Mouse (Mus musculus): ENCODE measurements around the gene Pex11g. TPM values are rescaled to one million over a fixed set of nuclear protein-coding genes. Genes with fewer than 3 reads are reported as not detected.

Gene Pex11g
- polyA plus RNA-seq, 1 experiment from 2014 or later, result 9.7 TPM

DNA sequence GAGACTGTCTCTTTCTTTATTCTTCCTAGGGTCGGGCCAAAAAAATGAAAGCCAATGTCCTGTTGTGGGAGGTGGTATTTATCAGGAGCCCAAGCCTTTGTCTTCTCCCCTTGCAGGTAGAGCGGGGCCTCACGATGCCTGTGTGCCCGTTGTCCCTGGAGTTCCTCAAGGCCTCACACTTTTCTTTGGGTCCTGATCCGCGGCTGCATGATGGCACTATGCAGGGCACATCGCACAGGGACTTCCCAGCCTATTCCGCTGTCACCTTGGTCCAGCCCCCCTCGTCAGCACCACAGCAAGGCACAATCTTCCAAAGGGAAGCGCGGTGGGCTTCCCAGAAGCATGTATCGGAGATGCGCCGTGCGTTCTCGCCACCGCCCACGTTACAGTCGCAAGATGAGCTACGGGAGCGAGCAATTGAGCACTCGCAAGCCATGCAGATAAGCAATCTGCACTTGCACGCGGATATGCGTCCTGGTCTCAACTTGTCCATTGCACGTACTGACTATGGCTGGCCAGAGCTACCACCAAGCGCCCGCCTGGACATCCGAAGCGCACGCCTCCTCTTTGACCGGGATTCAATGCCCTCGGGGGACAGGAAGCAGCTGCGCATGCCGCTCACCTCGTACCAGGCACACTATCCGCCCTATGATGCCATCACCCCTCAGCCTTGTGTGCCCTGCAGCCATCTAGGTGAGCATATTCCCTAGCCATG is 8.4 kb upstream of the Pex11g start:
- Histone ChIP-seq H3K27ac (replicated peaks) (no peak overlapping the region), H3K4me1 (peaks cover 6% of the 10 kb centered on the region; the same call in 1 of the 2 replicates), H3K9me3 (replicated peaks) (no peaks in the 10 kb centered on the region), H3K4me2 (replicated peaks) (peak overlapping the region; percentile 52), H3K36me3 (no peaks in the 10 kb centered on the region), H3K4me3 (replicated peaks) (peak overlapping the region; percentile 34), H3K9ac (no peak overlapping the region), H3K27me3 (peaks cover 9% of the 10 kb centered on the region)
- ATAC-seq (ENCODE audit: insufficient number of reproducible peaks, low FRiP score, low TSS enrichment, low read depth), result 0 out of 2 replicates have a peak, but pooled peaks have one; percentile 39
- whole genome bisulfite sequencing, result 18% methylated on average over 37 of the region's 37 CpGs

DNA sequence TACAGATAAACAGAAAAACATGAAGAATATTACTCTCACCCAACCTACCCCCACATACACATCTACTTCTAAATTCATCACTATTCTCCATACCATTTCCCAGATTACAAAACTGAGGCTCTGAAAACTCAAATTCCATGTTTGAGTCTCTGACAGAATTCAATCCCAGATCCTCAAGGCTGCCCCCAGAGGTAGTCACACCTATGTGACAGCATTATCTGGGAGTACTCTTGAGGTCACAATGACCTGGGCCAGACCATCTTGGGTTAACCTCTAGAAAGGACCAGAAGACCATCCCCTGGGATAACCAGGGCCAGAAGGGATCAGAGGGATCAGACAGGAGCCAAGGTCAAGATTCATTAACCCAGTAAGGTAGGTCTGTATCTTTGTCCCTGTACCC is 3.1 kb upstream of the Pex11g start, which contains the start of gene Tex45:
Tex45 (plus strand) TSS at position 301 of the 400 bp plus-strand sequence.
- peaks cover 2% of the 10 kb centered on the region; the same call in 1 of the 2 replicates for H3K27me3 ChIP-seq
- H3K9me3 ChIP-seq (replicated peaks), result no peaks in the 10 kb centered on the region
- H3K36me3 ChIP-seq, result no peaks in the 10 kb centered on the region
- ATAC-seq (ENCODE audit: insufficient number of reproducible peaks, low FRiP score, low TSS enrichment, low read depth), result no peak
- no peak within 1 kb of the TSS for H3K4me3 ChIP-seq (replicated peaks)
- H3K4me2 ChIP-seq (replicated peaks), result no peak within 1 kb of the TSS
- no peak within 1 kb of the TSS for H3K9ac ChIP-seq
- no peak within 1 kb of the TSS for H3K27ac ChIP-seq (replicated peaks)
- H3K4me1 ChIP-seq, result peaks cover 9% of the 10 kb centered on the region

GRCm38 (mm10) chr8:3468838-3469237 is 1.4 kb upstream of the Pex11g start:
- Histone ChIP-seq H3K36me3 (no peaks in the 10 kb centered on the region), H3K4me2 (replicated peaks) (no peak overlapping the region), H3K9me3 (replicated peaks) (no peaks in the 10 kb centered on the region), H3K4me3 (replicated peaks) (no peak overlapping the region), H3K27ac (replicated peaks) (no peak overlapping the region), H3K4me1 (peaks cover 9% of the 10 kb centered on the region), H3K27me3 (no peaks in the 10 kb centered on the region), H3K9ac (no peak overlapping the region)
- WGBS, result 94% methylated on average over 1 of the region's 1 CpGs
- ATAC-seq (ENCODE audit: insufficient number of reproducible peaks, low FRiP score, low TSS enrichment, low read depth), result no peak

DNA sequence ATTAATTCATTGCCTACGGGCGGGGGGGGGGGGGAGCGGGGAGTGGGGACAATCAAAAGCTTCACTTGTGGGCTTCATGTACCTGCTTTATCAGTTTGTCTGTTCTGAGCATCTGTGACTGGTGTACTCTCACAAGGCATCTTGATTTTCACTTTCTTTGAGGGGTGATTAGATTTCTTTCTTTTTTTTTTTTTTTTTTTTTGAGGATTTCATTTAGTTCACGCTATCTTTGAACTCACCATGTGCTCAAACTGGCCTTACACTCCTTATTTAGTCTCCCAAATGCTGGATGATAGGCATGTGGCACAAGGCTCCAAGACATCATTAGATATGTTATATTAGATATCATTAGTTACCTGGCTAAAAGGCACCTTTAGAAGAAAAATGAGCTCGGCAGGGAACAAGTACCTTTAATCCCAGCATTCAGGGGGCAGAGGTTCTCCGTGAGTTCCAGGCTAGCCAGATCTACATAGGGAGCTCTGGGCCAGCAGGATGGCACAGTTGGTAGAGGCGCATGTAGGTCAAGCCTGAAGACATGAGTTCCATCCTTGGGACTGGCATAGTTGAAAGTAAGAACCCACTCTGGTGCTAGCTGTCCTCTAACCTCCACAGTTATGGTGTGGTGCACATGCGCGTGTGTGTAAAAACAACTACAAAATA is 536 bp upstream of the Pex11g start:
- 50% methylated on average over 9 of the region's 9 CpGs for WGBS
- H3K4me3 ChIP-seq (replicated peaks), result peak overlapping the region; percentile 46
- peak overlapping the region; percentile 47 for H3K9ac ChIP-seq
- H3K36me3 ChIP-seq, result no peaks in the 10 kb centered on the region
- H3K4me1 ChIP-seq, result peaks cover 9% of the 10 kb centered on the region
- peak overlapping the region; percentile 59 for H3K4me2 ChIP-seq (replicated peaks)
- no peaks in the 10 kb centered on the region for H3K9me3 ChIP-seq (replicated peaks)
- peak overlapping the region; percentile 76 for H3K27ac ChIP-seq (replicated peaks)
- H3K27me3 ChIP-seq, result no peaks in the 10 kb centered on the region
- ATAC-seq (ENCODE audit: insufficient number of reproducible peaks, low FRiP score, low TSS enrichment, low read depth), result no peak

DNA sequence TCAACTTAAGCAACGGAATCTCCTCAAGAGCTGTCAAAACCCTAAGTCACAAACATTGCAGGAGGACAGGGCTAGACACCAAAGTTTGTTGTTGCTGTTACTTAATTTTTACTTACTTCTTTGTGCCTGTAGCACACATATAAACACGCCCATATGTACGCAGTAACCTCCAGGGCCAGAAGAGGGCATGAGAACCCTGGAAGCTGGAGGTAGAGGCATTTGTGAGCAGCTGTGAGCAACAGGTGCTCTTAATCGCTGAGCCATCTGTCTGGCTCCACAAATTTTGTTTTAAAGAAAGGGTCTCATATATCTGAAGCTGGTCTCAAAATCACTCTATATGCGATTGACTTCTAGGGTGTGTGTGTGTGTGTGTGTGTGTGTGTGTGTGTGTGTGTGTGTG is 3.2 kb downstream of the Pex11g start:
- peaks cover 9% of the 10 kb centered on the region for H3K4me1 ChIP-seq
- H3K9me3 ChIP-seq (replicated peaks), result no peaks in the 10 kb centered on the region
- no peak overlapping the region for H3K4me2 ChIP-seq (replicated peaks)
- no peak overlapping the region for H3K4me3 ChIP-seq (replicated peaks)
- H3K27me3 ChIP-seq, result no peaks in the 10 kb centered on the region
- H3K9ac ChIP-seq, result no peak overlapping the region
- no peak overlapping the region for H3K27ac ChIP-seq (replicated peaks)
- 42% methylated on average over 5 of the region's 5 CpGs for WGBS
- H3K36me3 ChIP-seq, result 0 out of 2 replicates have a peak, but pooled peaks cover 3% of the 10 kb centered on the region
- peak; percentile 52 for ATAC-seq (ENCODE audit: insufficient number of reproducible peaks, low FRiP score, low TSS enrichment, low read depth)

GRCm38 (mm10) chr8:3463248-3463647 is 4.2 kb downstream of the Pex11g start:
- Histone ChIP-seq H3K27me3 (no peaks in the 10 kb centered on the region), H3K27ac (replicated peaks) (no peak overlapping the region), H3K36me3 (peaks cover 14% of the 10 kb centered on the region; the same call in 1 of the 2 replicates), H3K4me2 (replicated peaks) (no peak overlapping the region), H3K4me3 (replicated peaks) (no peak overlapping the region), H3K9me3 (replicated peaks) (no peaks in the 10 kb centered on the region), H3K9ac (no peak overlapping the region), H3K4me1 (peaks cover 9% of the 10 kb centered on the region)
- no peak for ATAC-seq (ENCODE audit: insufficient number of reproducible peaks, low FRiP score, low TSS enrichment, low read depth)
- WGBS, result 90% methylated on average over 2 of the region's 2 CpGs

GRCm38 (mm10) chr8:3451992-3452391 is 15.5 kb downstream of the Pex11g start:
- no peak overlapping the region for H3K4me3 ChIP-seq (replicated peaks)
- H3K27ac ChIP-seq (replicated peaks), result no peak overlapping the region
- ATAC-seq (ENCODE audit: insufficient number of reproducible peaks, low FRiP score, low TSS enrichment, low read depth), result no peak
- H3K27me3 ChIP-seq, result no peaks in the 10 kb centered on the region
- H3K36me3 ChIP-seq, result peaks cover 90% of the 10 kb centered on the region
- H3K4me1 ChIP-seq, result no peaks in the 10 kb centered on the region
- no peak overlapping the region for H3K9ac ChIP-seq
- H3K9me3 ChIP-seq (replicated peaks), result no peaks in the 10 kb centered on the region
- 97% methylated on average over 25 of the region's 25 CpGs for WGBS
- no peak overlapping the region for H3K4me2 ChIP-seq (replicated peaks)

- Histone ChIP-seq H3K4me3 (replicated peaks) (no peak overlapping the region), H3K36me3 (peaks cover 89% of the 10 kb centered on the region), H3K27ac (replicated peaks) (no peak overlapping the region), H3K9me3 (replicated peaks) (no peaks in the 10 kb centered on the region), H3K4me1 (no peaks in the 10 kb centered on the region), H3K27me3 (no peaks in the 10 kb centered on the region), H3K4me2 (replicated peaks) (no peak overlapping the region), H3K9ac (no peak overlapping the region)
- WGBS, result 30% methylated on average over 5 of the region's 5 CpGs
- no peak for ATAC-seq (ENCODE audit: insufficient number of reproducible peaks, low FRiP score, low TSS enrichment, low read depth)
Measured at GRCm38 (mm10) chr8:3450670-3451069, 16.8 kb downstream of the Pex11g start.

DNA sequence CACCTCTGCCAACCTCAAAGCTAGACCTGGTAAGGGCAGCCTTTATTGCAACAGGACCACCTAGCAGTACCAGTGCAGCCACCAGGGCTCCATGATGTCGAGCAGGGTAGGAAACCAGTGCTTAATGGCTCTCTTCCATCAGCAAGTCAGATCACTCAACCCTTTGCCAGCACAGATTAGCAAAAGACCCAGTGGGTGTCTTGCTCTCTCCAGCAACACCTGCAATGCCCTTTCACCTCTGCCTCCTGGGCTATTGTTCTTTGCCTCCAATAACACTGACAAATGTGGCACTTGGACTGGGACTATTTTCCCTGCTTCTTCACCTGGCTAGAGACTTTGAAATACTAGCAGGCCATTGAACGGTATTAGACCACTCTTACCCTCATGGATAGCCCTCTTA is 18.3 kb downstream of the Pex11g start:
- Histone ChIP-seq H3K4me1 (no peaks in the 10 kb centered on the region), H3K4me3 (replicated peaks) (no peak overlapping the region), H3K9me3 (replicated peaks) (no peaks in the 10 kb centered on the region), H3K4me2 (replicated peaks) (no peak overlapping the region), H3K36me3 (peaks cover 81% of the 10 kb centered on the region), H3K27me3 (no peaks in the 10 kb centered on the region), H3K9ac (no peak overlapping the region), H3K27ac (replicated peaks) (no peak overlapping the region)
- no peak for ATAC-seq (ENCODE audit: insufficient number of reproducible peaks, low FRiP score, low TSS enrichment, low read depth)
- WGBS, result 90% methylated on average over 2 of the region's 2 CpGs

GRCm38 (mm10) chr8:3439510-3439909 is 28.0 kb downstream of the Pex11g start:
- Histone ChIP-seq H3K9ac (no peak overlapping the region), H3K9me3 (replicated peaks) (no peaks in the 10 kb centered on the region), H3K4me3 (replicated peaks) (no peak overlapping the region), H3K27me3 (no peaks in the 10 kb centered on the region), H3K4me2 (replicated peaks) (no peak overlapping the region), H3K4me1 (no peaks in the 10 kb centered on the region), H3K36me3 (peaks cover 65% of the 10 kb centered on the region), H3K27ac (replicated peaks) (no peak overlapping the region)
- WGBS, result 74% methylated on average over 12 of the region's 12 CpGs
- no peak for ATAC-seq (ENCODE audit: insufficient number of reproducible peaks, low FRiP score, low TSS enrichment, low read depth)

DNA sequence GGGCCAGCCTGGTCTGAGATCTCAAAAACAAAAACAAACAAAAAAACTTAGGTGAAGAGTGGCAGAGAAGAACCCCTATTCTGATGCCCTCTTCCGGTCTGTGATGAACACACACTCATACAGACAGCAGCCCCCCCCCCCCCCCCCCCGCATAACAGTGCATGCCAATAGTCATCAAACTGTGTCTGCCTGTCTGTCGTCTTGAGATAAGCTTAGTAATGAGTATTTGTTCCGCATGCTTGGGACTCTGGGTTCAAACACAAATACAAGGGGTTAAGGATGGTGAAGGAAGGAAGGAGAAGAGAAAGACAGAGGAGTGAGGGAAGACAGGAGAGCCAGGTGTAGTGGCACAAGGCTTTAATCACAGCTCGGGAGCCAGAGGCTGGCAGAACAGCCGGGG is 31.0 kb downstream of the Pex11g start:
- H3K9ac ChIP-seq, result no peak overlapping the region
- H3K36me3 ChIP-seq, result peaks cover 89% of the 10 kb centered on the region
- H3K4me1 ChIP-seq, result no peaks in the 10 kb centered on the region
- WGBS, result 89% methylated on average over 5 of the region's 6 CpGs
- H3K4me3 ChIP-seq (replicated peaks), result no peak overlapping the region
- no peak overlapping the region for H3K4me2 ChIP-seq (replicated peaks)
- no peak overlapping the region for H3K27ac ChIP-seq (replicated peaks)
- no peak for ATAC-seq (ENCODE audit: insufficient number of reproducible peaks, low FRiP score, low TSS enrichment, low read depth)
- no peaks in the 10 kb centered on the region for H3K27me3 ChIP-seq
- no peaks in the 10 kb centered on the region for H3K9me3 ChIP-seq (replicated peaks)

Measured in embryonic facial prominence, embryonic 15.5 days (tissue).